Mouse (Mus musculus) stomach, embryonic 15.5 days (tissue): ENCODE results near the gene Plpp4. TPM values are rescaled to one million over a fixed set of nuclear protein-coding genes. Genes with fewer than 3 reads are reported as not detected.

ENCODE experiments used
- ATAC-seq: fragments of 200-750 bp; cut with Nextera tagmentation; 2 replicates; pipeline ENCODE4 v1.8.0; 2017; ENCODE audit warnings: low read depth, moderate number of reproducible peaks, moderate TSS enrichment; ENCODE audit not compliant: insufficient read depth, low FRiP score
- H3K27ac ChIP-seq: fragments of 300-500 bp; sonication (generic); 2 replicates; pipeline ENCODE4 v1.5.1; 2015; ENCODE audit warnings: mild to moderate bottlenecking, inconsistent platforms
- H3K27me3 ChIP-seq: fragments of 300-500 bp; sonication (generic); replicated peaks from 2 replicates; pipeline ENCODE4 v1.6.1; 2015; ENCODE audit warnings: inconsistent platforms
- H3K36me3 ChIP-seq: fragments of 300-500 bp; sonication (generic); 2 replicates; pipeline ENCODE4 v1.6.1; 2015; ENCODE audit warnings: inconsistent platforms
- H3K4me1 ChIP-seq: fragments of 300-500 bp; sonication (generic); 2 replicates; pipeline ENCODE4 v1.6.1; 2015; ENCODE audit warnings: inconsistent platforms
- H3K4me2 ChIP-seq: fragments of 300-500 bp; sonication (generic); 2 replicates; pipeline ENCODE4 v1.6.1; 2015; ENCODE audit warnings: mild to moderate bottlenecking, inconsistent platforms
- H3K4me3 ChIP-seq: fragments of 300-500 bp; sonication (generic); replicated peaks from 2 replicates; pipeline ENCODE4 v1.5.1; 2015; ENCODE audit warnings: inconsistent platforms
- H3K9ac ChIP-seq: fragments of 300-500 bp; sonication (generic); 2 replicates; pipeline ENCODE4 v1.6.1; 2015; ENCODE audit warnings: inconsistent platforms
- H3K9me3 ChIP-seq: fragments of 300-500 bp; sonication (generic); 2 replicates; pipeline ENCODE4 v1.6.1; 2016; ENCODE audit warnings: inconsistent platforms
- WGBS: fragments of 180-500 bp; shearing (Covaris S2); methylation state at CpG from one replicate; pipeline ENCODE4 v1.1.7; 2015; 5-methylcytosine and 5-hydroxymethylcytosine counted together
- polyA plus RNA-seq: library from polyadenylated mRNA; unstranded; fragments of >200 nt; fragmentation: Nextera tagmentation; extraction: Ambion mirVana; gene quantifications from 2 replicates; pipeline ENCODE4 v1.2.1, GENCODE M21; 2015

Plpp4 gene
- polyA plus RNA-seq, 1 experiment from 2014 or later, result 0.22 TPM

DNA sequence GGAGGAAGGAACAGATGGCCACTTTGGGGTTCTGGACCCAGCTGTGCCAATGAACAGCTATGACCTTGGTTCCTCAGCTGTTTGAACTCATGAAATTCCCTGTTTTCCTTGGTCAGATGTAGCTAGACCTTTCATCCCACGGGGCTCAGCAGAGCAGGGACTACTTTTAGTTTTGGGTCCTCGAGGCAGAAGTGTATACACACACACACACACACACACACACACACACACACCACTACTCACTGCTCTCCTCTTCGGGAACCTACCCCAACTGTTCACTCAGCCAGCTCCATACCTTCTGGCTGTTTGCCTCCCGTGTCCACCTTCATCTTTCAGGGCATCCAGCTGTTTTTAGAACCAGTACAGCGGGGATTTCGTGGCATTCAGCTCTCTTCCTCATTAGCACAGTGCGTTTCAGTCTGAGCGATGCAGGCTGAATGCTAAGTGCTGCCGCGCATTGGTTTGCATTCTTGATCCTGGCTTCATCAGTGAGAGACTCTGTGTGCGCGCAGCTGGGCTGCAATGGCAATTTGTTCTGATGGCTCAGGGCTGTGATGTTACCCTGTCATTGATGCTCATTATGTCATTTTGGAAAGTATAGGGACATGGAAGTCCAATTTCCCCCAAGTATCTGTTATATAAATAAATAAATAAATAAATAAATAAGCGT, 146.0 kb downstream of the Plpp4 start:
- H3K27ac ChIP-seq, result no peak overlapping the region
- no peak overlapping the region for H3K9ac ChIP-seq
- H3K4me2 ChIP-seq, result no peak overlapping the region
- no peaks in the 10 kb centered on the region for H3K9me3 ChIP-seq
- H3K4me3 ChIP-seq, result no peak overlapping the region
- H3K4me1 ChIP-seq, result no peaks in the 10 kb centered on the region
- no peaks in the 10 kb centered on the region for H3K36me3 ChIP-seq
- ATAC-seq, result no peak
- H3K27me3 ChIP-seq, result no peaks in the 10 kb centered on the region
- 82% methylated on average over 13 of the region's 13 CpGs for WGBS

DNA sequence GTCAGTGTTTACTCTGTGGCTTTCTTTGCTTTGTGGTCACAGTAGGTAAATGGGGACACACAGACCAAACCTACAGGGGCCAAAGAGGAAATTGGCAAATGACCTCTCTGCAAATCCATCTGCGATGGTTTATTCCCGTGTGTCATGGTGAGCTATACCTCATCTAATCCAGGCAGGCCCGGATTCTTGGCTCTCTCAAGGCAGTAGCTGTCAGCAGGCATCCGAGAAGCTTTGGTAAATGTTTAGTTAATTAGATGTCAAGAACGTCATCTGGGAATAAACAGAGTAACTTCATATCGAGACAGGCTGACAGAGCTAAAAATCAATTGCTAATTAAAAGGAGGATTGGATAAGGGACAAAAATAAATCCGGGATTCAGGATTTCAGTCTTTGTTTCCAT, 149.2 kb downstream of the Plpp4 start:
- Histone ChIP-seq H3K27ac (no peak overlapping the region), H3K9ac (no peak overlapping the region), H3K4me3 (no peak overlapping the region), H3K36me3 (no peaks in the 10 kb centered on the region), H3K27me3 (no peaks in the 10 kb centered on the region), H3K4me2 (no peak overlapping the region), H3K9me3 (no peaks in the 10 kb centered on the region), H3K4me1 (no peaks in the 10 kb centered on the region)
- WGBS, result 23% methylated on average over 7 of the region's 7 CpGs
- ATAC-seq, result no peak

DNA sequence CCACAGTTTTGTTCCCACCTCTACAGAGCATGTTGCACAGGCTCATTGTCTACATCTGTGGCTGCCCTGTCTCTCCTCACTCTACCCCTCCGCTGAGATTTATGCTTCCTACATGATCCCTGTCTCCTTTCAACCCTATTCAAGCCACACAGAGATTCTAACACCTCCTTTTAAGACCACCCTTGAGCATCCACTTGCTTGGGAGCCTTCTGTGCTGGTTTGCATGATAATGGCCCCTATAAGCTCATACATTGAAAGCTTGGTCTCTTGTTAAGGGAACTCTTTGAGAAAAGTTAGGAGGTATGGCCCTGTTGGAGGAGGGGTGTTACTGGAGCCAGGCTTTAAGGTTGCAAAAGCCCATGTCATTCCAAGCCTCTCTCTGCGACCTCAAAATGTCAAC, 155.9 kb downstream of the Plpp4 start:
- Histone ChIP-seq H3K27me3 (no peaks in the 10 kb centered on the region), H3K36me3 (no peaks in the 10 kb centered on the region), H3K9me3 (no peaks in the 10 kb centered on the region), H3K9ac (no peak overlapping the region), H3K4me1 (no peaks in the 10 kb centered on the region), H3K4me2 (no peak overlapping the region), H3K27ac (no peak overlapping the region), H3K4me3 (no peak overlapping the region)
- 65% methylated on average over 2 of the region's 2 CpGs for WGBS
- no peak for ATAC-seq

DNA sequence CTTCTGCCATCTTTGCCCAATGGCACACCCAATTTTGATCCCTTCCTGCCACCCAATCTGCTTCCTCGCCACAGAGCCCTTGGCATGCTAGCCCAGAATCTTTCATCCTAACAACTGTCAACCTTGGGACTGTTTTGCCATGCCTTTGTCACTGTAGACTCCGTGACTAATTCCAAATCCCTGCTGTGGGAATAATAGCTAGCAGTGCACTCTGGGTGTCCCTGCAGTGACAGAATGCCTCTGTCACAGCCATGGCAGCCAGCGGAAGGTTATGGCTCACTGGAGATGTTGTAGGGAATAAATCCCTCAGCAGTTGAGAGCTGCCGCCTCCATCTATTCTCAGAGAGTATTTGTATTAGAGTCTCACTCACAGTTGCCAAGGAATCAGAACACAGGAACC, 158.3 kb downstream of the Plpp4 start:
- no peak for ATAC-seq
- H3K4me1 ChIP-seq, result no peaks in the 10 kb centered on the region
- no peaks in the 10 kb centered on the region for H3K27me3 ChIP-seq
- H3K4me3 ChIP-seq, result no peak overlapping the region
- H3K4me2 ChIP-seq, result no peak overlapping the region
- H3K36me3 ChIP-seq, result no peaks in the 10 kb centered on the region
- H3K27ac ChIP-seq, result no peak overlapping the region
- H3K9me3 ChIP-seq, result no peaks in the 10 kb centered on the region
- no peak overlapping the region for H3K9ac ChIP-seq
- 77% methylated on average over 4 of the region's 4 CpGs for WGBS

DNA sequence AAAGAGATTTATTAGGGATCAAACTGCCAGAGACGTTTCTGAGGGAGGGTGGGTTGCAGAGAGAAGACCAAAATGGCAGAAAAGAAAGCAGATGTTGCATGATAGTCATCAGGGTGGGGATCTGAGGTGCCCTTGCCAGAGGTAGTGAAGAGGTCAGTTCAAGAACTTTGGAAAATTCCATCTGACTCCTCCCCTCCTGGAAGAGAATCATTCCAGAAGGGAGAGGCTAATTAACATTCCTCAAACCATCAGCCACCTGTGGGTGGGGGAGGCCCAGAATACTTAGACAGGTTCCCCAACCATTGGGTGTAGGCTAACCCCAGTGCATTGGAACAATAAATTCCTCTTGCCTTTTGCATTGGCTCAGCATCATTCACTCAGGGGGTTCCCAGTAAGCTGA, 164.3 kb downstream of the Plpp4 start:
- no peak overlapping the region for H3K4me2 ChIP-seq
- no peak overlapping the region for H3K4me3 ChIP-seq
- no peaks in the 10 kb centered on the region for H3K36me3 ChIP-seq
- H3K9ac ChIP-seq, result no peak overlapping the region
- WGBS, result 9% methylated on average over 1 of the region's 1 CpGs
- no peak for ATAC-seq
- no peaks in the 10 kb centered on the region for H3K4me1 ChIP-seq
- no peaks in the 10 kb centered on the region for H3K9me3 ChIP-seq
- no peak overlapping the region for H3K27ac ChIP-seq
- no peaks in the 10 kb centered on the region for H3K27me3 ChIP-seq

DNA sequence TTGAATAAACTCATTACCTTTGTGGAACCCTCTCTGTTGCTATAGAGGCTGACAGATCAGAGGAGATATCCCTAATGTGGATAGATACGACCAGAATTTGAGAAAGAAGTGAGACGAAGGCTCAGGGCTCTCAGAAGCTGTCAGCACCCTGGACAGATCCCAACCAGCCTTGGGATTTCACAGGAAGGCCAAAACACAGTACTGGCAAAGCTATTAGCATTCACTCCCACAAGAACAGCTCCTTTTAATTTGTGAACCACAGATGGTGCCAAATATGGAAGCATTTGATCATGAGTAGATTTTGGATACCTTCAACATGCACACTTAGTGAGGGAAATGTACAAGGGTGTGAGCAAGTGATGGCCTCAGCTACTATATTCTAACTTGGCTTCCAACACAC, 168.7 kb downstream of the Plpp4 start:
- WGBS, result 17% methylated on average over 2 of the region's 2 CpGs
- no peak overlapping the region for H3K4me2 ChIP-seq
- no peak overlapping the region for H3K4me3 ChIP-seq
- no peaks in the 10 kb centered on the region for H3K4me1 ChIP-seq
- no peak for ATAC-seq
- H3K9ac ChIP-seq, result no peak overlapping the region
- no peak overlapping the region for H3K27ac ChIP-seq
- H3K36me3 ChIP-seq, result no peaks in the 10 kb centered on the region
- no peaks in the 10 kb centered on the region for H3K9me3 ChIP-seq
- H3K27me3 ChIP-seq, result no peaks in the 10 kb centered on the region

DNA sequence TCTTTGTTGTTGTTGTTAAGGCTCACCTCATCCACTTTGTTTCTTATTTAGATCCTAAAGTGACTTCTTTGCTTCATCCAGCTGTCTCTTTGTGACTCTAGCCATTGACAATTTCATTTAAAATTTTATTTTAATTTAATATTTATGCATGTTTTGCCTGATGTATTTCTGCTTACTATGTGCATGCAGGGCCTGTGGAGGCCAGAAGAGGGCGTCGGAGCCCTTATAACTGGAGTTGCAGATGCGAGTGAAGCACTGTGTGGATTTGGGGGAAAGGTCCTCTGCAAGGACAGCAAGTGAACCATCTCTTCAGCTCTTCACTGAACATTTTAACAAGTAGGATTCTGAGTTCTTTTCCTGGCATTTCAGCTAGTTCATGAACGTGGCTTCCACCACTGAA, 172.0 kb downstream of the Plpp4 start:
- no peaks in the 10 kb centered on the region for H3K4me1 ChIP-seq
- no peaks in the 10 kb centered on the region for H3K9me3 ChIP-seq
- no peaks in the 10 kb centered on the region for H3K27me3 ChIP-seq
- no peaks in the 10 kb centered on the region for H3K36me3 ChIP-seq
- H3K9ac ChIP-seq, result no peak overlapping the region
- H3K4me3 ChIP-seq, result no peak overlapping the region
- no peak for ATAC-seq
- no peak overlapping the region for H3K27ac ChIP-seq
- H3K4me2 ChIP-seq, result no peak overlapping the region
- WGBS, result 47% methylated on average over 4 of the region's 4 CpGs

DNA sequence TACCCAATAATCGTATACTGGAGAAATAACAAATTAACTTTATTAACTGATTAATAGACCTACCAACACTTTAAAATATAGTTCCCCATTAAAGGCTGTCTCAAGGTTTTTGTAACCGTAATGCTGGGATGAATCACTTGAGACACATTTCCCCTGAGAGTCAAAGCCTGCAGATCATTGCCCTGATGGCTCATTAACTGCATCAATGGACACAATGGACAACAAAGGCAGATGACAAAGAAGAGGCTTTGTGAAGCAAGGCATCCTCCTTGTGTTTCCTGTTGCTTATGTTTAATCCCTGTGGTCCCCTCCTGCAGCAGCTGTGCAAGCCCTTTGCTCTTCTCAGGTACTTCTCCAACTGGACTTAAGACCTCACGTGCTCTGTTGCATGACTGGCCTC, 173.1 kb downstream of the Plpp4 start:
- ATAC-seq, result no peak
- H3K36me3 ChIP-seq, result no peaks in the 10 kb centered on the region
- no peak overlapping the region for H3K4me3 ChIP-seq
- no peaks in the 10 kb centered on the region for H3K9me3 ChIP-seq
- no peak overlapping the region for H3K27ac ChIP-seq
- 83% methylated on average over 3 of the region's 3 CpGs for WGBS
- no peaks in the 10 kb centered on the region for H3K27me3 ChIP-seq
- H3K9ac ChIP-seq, result no peak overlapping the region
- no peaks in the 10 kb centered on the region for H3K4me1 ChIP-seq
- H3K4me2 ChIP-seq, result no peak overlapping the region
